In the genomic region with DNA sequence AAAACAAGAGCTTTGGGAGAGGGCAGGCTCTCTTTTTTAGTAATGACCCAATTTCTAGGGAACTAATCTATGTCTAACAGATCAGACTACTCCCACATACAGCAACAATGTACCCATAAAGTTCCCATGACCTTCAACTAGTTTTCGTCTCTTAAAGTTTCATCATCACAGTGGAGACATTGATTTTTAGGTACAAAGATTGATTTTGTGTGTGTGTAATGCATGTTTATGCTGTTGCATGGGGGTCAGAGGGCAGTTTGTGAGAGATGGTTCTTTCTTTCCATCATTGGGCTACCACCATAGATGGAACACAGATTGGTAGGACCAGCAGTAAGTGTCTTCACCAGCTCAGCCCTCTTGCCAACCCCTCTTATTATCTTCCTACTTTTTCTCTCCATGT, we compare ENCODE assay signal across 30 mouse cellular contexts.
"Had no signal": no experiment of that assay in that cellular context is flagged by ENCODE, and none has a peak within 500 bp of the region (broad histone marks: within the 10 kb centered on the region; RNA-seq: fewer than 3 reads in every experiment).

No protein-coding gene starts in this region.

- ATAC-seq: lung, postnatal 0 days; midbrain, embryonic 13.5 days; midbrain, embryonic 15.5 days; midbrain, embryonic 16.5 days had no signal

- H3K9ac ChIP-seq: limb, embryonic 12.5 days; limb, embryonic 13.5 days; limb, embryonic 15.5 days; liver, embryonic 13.5 days; liver, embryonic 14.5 days; liver, embryonic 15.5 days; lung, embryonic 14.5 days; lung, embryonic 15.5 days; midbrain, embryonic 12.5 days; midbrain, embryonic 13.5 days; midbrain, embryonic 15.5 days; neural tube, embryonic 12.5 days had no signal

- H3K4me3 ChIP-seq: left cerebral cortex, adult 2 months; limb, embryonic 10.5 days; limb, embryonic 12.5 days; limb, embryonic 13.5 days; limb, embryonic 15.5 days; liver, embryonic 13.5 days; liver, embryonic 15.5 days; lung, embryonic 15.5 days; megakaryocyte, embryonic 14.5 days; midbrain, embryonic 10.5 days; midbrain, embryonic 12.5 days; midbrain, embryonic 13.5 days; midbrain, embryonic 15.5 days; myocyte; neural tube, embryonic 12.5 days had no signal

- H3K4me1 ChIP-seq: limb, embryonic 10.5 days; limb, embryonic 12.5 days; limb, embryonic 13.5 days; limb, embryonic 15.5 days; liver, embryonic 13.5 days; liver, embryonic 15.5 days; lung, embryonic 15.5 days; megakaryocyte, embryonic 14.5 days; midbrain, embryonic 10.5 days; midbrain, embryonic 12.5 days; midbrain, embryonic 13.5 days; midbrain, embryonic 15.5 days; neural tube, embryonic 12.5 days had no signal

- H3K27me3 ChIP-seq: limb, embryonic 12.5 days; limb, embryonic 13.5 days; limb, embryonic 15.5 days; liver, embryonic 13.5 days; liver, embryonic 15.5 days; lung, embryonic 15.5 days; megakaryocyte, embryonic 14.5 days; midbrain, embryonic 12.5 days; midbrain, embryonic 13.5 days; midbrain, embryonic 15.5 days; neural tube, embryonic 12.5 days had no signal

- H3K9me3 ChIP-seq: limb, embryonic 10.5 days; limb, embryonic 13.5 days; limb, embryonic 15.5 days; liver, embryonic 13.5 days; liver, embryonic 15.5 days; lung, embryonic 15.5 days; megakaryocyte, embryonic 14.5 days; midbrain, embryonic 10.5 days; midbrain, embryonic 12.5 days; midbrain, embryonic 13.5 days; midbrain, embryonic 15.5 days; neural tube, embryonic 12.5 days had no signal

- H3K27ac ChIP-seq: left cerebral cortex, adult 2 months; limb, embryonic 10.5 days; limb, embryonic 12.5 days; limb, embryonic 13.5 days; limb, embryonic 15.5 days; liver, embryonic 13.5 days; liver, embryonic 14.5 days; liver, embryonic 15.5 days; lung, embryonic 15.5 days; macrophage; midbrain, embryonic 10.5 days; midbrain, embryonic 12.5 days; midbrain, embryonic 13.5 days; midbrain, embryonic 15.5 days; neural tube, embryonic 12.5 days had no signal

- H3K4me2 ChIP-seq: limb, embryonic 12.5 days; limb, embryonic 13.5 days; limb, embryonic 15.5 days; liver, embryonic 13.5 days; liver, embryonic 15.5 days; lung, embryonic 14.5 days; lung, embryonic 15.5 days; midbrain, embryonic 11.5 days; midbrain, embryonic 12.5 days; midbrain, embryonic 13.5 days; midbrain, embryonic 15.5 days; neural tube, embryonic 12.5 days had no signal

- H3K36me3 ChIP-seq: limb, embryonic 10.5 days; limb, embryonic 12.5 days; limb, embryonic 13.5 days; limb, embryonic 15.5 days; liver, embryonic 13.5 days; liver, embryonic 15.5 days; lung, embryonic 15.5 days; midbrain, embryonic 10.5 days; midbrain, embryonic 12.5 days; midbrain, embryonic 13.5 days; midbrain, embryonic 15.5 days; neural tube, embryonic 12.5 days had no signal

- DNase-seq: left cerebral cortex, postnatal 4 days; liver; liver, embryonic 13.5 days; lung, adult 18-20 months; lung, adult 2 months; lung, embryonic 14.5 days; lung, postnatal 10 days; lung, postnatal 14 days; lung, postnatal 36 days; lung, postnatal 4 days; midbrain, embryonic 14.5 days had no signal
